Mouse (Mus musculus) heart, adult 8-10 months (tissue): ENCODE measurements around the gene Rufy2. TPM values are rescaled to one million over a fixed set of nuclear protein-coding genes. Genes with fewer than 3 reads are reported as not detected.

Experiments
- DNase-seq: peaks from one replicate; pipeline ENCODE4 v3.0.0; 2022; ENCODE audit warnings: low spot score
- total RNA-seq, 4 experiments: library from RNA; stranded (reverse); gene quantifications; 2 replicates each; pipeline ENCODE4 v1.2.4; 2022

The Rufy2 gene
- total RNA-seq, 4 experiments from 2014 or later: 6.4 to 10.8 (median 9.6) TPM

GRCm38 (mm10) chr10:63014168-63014567 is 34.1 kb downstream of the Rufy2 start:
- DNase-seq: no peak

- DNase-seq: no peak
Measured at GRCm38 (mm10) chr10:63019304-63019703, 39.3 kb downstream of the Rufy2 start.

DNA sequence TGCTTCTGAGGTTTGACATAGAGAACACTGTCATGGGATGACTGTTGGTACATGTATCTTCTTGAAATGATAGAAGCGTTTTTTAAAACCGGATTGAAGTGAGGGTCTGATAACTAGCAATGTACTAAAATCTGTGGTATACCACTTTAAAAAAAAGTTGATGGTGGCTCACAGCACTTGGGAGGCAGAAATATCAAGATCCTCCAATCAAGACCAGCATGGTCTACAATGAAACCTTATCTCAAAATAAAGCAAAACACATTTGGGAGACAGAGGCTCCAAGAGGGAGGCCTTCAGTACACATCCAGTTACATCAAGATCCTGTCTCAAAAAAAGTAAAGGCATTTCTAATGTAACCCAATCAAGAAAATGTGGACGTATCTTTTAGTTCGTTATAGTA is 41.7 kb downstream of the Rufy2 start:
- DNase-seq: no peak

DNA sequence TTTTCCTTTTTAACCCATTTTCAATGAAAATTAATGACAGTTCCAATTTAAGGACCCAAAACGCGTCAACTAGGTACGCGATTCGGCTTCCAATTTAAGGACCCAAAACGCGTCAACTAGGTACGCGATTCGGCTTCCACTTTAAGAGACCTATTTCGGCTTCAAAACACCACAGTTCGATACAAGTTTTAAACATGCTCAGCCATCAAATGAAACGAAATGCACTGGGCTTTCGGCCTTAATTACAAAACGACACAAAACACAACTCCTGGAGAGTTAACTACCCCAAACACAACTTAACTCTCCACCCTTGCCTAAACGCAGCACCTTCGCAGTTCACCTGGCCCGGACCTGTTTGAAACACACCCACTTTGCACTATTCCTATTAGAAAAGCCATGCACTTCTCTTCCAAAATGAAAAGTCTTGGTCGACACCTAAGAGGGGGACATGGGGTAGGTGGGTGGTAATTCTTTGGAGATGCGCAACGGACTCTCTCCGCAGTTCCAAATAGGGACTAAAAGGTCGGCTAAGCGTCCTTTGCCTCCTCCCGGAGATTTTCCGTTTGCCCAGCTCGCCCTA is 42.6 kb downstream of the Rufy2 start:
- DNase-seq: no peak

DNA sequence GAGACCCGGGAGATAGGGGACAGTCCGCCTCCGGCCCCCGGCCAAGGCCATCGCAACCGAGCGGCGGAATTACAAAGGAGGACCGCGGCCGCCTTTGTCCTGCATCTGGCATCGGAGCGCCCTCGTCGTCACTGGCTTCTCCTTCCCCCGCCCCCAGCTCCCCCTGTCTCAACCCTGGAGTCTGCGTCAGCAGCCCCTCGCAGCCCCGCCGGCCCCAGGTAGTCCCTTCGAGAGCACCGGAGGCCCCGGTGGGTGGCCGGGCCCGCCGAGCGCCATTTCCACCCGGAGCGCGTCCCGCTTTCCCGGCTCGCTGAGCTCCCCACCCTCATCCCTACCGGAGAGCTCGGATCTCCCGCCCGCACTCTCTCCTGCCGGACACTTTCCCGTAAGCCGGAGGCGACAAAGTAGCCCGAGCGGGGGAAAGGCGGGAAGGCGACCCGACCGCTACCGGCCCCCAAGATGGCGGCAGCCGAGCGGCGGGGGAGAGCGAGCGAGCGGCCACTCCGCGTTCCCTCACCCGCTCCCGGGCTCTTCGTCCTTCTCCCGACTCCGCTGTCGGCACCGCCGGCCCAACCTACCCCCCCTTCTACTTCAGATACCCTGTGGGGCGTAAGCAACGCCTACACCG is 43.2 kb downstream of the Rufy2 start:
- DNase-seq: peak; percentile 50

DNA sequence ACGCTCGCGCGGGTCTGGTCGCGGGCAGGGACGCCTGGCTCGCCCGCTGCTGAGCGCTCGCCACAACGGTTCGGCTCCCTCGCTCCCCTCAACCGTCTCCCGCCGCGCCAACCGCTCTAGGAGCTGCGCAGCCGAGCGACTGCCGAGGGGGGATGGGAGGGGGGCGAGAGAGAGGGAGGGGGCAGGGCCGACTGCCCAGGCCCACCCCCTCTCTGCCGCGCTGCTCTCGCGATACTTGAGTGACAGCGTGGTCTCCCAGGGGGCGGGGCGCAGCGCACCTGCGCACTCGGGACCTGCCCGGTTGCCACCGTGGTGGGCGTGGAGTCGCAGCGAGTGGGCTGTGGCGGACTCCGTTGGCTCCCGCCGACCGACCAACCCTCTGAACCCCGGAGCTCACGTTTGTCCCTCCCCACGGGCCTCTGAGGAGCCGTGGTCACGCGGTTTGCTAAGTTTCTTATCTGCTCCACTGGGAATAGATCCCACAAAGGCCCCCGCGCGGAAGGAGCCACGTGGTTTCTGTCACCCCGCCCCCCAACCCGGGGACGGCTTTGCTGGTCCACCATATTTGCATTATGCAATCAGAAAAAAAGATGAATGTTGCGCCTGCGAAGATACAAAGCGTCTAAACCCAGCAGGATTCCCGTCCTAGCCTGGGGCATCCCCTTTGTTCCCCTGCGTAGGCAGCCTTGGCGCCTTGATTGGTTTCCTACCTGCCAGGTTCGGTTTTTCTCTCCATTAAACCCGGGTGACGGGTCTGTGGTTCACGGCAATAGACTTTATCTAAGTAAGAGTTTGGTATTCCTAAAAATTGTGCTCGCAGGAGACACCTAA is 43.9 kb downstream of the Rufy2 start, which contains the start of the genes Hnrnph3 and Pbld2:
Gene Hnrnph3 (minus strand): TSS at position 469 of the 831 bp plus-strand sequence.
Gene Pbld2 (plus strand): TSS at position 567 of the 831 bp plus-strand sequence.
- DNase-seq: peak; percentile 97

DNA sequence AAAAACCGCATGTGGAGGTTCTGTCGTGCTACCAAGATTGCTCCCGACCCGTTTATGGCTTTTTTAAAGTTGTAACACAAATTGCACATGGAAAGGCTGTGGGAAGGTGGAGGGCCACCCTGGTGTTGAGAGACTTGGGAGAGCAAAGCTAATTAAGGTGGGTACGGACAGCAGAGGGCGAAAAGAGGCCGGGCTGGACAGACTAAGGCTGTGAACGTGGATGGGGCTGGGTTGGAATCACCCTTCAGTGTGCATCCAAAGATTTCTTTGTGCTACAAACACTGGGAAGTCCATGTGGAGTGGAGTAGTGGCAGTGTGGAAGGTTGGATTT is 44.5 kb downstream of the Rufy2 start:
- DNase-seq: peak; percentile 77

DNA sequence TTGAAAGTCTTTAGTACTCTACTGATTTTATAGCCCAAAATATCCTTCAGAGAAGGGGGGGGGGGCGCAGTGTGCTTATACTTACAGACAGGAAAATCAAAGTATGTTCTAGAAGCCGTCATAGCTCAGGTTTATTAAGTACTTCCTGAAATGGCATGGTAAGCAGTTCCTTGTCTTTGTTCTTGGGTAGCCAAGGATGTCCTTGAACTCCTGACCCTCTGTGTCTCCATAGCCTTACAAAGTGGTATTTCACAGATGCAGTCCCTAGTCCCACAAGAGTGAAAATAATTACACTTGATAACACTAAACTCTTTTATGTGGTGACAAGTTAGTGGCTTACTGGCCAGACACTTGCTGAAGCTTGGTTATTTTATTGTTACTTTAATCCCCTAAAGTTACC is 45.0 kb downstream of the Rufy2 start:
- no peak for DNase-seq

GRCm38 (mm10) chr10:63025491-63026011 is 45.5 kb downstream of the Rufy2 start:
- DNase-seq: no peak

DNA sequence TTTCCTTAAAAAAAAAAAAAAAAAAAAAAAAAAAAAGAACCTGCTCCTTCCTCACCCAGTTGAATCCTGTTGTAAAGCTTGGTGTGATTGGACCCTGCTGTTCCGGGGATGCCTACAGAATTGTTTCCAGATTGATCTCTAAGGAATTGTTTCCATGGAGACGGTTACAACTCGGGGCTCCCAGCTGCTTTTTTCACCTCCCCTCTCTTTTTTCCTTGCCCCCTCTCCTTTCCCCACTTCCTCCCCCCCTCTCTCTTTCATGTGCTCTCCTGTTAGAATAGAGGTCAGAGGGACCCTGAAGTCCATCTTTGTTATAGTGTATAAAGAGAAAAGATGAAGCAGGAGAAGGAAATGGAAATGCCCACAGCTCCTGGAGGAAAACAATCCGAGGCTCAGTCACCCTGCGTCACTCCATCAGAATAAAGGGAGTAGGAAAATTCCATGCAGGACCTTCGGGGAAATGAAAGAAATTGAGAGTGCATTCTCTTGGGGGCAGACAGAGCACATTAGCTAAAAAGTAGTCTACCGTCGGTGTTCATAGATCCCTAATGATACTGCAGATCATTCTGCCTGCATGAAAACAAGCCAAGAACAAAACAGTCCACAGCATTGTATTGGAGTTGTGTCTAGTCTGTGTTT is 46.3 kb downstream of the Rufy2 start:
- DNase-seq: no peak

- DNase-seq: no peak
Measured at GRCm38 (mm10) chr10:63026795-63027160, 46.8 kb downstream of the Rufy2 start.

DNA sequence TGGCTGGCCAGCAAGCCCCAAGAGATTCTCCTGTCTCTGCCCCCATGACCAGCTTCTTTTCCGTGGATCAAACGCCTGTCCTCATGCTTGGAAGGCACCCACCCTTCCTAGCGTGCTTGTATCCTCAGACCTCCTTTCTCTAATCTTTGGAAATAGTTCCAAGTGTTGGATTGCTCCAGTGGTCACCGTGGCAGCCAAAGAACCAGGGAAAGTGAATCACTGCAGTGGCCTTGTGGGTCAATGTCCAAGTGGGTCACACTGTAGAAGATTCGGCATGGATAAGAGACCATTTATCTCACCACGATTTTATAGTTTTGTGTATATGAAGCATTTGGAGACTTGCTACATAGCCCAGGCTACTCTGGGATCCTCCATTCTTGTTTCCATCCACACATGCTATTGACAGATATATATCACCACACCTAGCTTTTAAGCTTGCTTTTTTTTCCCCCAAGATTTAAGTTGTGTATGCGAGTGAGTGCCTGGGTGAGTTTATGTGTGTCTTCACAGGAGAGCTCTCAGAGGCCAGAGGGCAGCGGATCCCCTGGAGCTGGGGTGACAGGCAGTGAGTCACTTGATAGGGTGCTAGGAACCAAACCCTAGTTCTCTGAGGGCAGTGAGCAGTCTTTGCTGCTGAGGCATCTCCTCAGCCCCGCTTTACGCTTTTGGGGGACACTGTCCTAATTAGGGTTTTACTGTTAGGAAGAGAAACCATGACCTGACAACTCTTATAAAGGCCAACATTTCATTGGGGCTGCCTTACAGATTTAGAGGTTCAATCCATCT is 47.5 kb downstream of the Rufy2 start:
- no peak for DNase-seq

DNA sequence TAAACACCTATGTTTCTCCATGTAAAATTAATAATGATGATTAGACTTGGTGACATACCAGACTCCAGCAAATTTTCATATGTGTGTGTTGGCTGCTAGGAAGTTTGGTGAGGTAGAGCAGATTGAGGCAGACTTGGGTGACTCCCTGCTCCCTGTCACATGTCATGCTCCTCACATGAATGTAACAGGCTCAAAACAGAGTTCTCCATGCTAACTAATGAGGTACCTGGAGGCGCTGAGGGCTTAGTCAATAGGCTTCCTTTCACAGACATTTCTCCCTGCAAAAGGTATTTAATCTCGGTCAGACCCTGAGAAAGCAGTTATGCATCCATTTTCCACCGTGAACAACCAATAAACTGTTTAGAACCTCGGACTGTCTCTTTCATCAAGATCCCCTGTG is 48.4 kb downstream of the Rufy2 start:
- DNase-seq: no peak

DNA sequence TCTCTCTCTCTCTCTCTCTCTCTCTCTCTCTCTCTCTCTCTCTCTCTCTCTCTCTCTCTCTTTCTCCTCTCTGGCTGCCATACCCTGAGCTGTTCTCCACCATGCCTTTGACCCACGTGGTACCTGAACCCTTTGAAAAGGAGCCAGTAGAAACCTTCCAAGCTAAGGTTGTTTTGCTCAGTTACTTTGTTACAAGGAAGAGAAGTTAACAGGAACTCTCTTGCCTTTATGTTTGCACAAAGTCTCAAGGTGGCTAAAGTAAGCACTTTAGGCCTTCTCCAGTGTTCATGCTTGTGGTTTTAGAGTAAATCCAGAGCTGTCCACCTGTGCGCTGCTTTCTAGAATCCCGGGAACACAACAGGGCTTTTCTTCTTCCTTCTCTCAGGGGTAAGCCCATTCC is 52.2 kb downstream of the Rufy2 start:
- no peak for DNase-seq

- DNase-seq: no peak
Measured at GRCm38 (mm10) chr10:63032956-63033355, 52.9 kb downstream of the Rufy2 start.

DNA sequence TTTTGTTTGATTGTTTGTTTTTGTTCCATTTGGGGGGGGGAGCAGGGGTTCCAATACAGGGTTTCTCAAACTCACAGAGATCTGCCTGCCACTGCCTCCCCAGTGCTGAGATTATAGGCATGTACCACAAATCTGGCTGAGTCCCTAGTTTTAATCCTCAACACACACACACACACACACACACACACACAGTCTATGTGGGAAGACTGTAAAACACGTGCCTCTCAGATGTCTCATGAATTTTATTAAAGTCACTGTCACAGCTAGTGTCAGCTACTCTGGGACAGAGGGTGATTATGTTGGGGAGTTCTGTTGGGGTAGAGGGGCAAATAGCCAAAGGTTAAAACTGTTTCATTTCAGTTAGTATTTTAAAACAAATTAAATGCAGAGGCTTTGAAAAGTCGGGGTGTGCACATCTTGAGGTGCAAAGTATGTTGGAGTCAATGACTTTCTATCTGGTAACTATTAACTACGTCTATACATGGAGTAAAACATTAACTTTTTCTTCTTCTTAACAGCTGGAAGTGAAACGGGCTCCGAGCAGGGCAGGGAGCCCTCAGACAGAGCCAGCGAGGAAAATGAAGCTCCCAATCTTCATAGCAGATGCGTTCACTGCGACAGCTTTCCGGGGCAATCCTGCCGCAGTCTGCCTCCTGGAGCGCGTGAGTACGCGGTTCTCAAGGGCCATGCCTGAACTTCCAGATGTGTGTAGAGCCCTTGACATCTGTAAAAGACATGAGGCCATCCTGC is 58.7 kb downstream of the Rufy2 start:
- DNase-seq: no peak

- DNase-seq: no peak
Measured at GRCm38 (mm10) chr10:63039867-63040628, 60.0 kb downstream of the Rufy2 start.

DNA sequence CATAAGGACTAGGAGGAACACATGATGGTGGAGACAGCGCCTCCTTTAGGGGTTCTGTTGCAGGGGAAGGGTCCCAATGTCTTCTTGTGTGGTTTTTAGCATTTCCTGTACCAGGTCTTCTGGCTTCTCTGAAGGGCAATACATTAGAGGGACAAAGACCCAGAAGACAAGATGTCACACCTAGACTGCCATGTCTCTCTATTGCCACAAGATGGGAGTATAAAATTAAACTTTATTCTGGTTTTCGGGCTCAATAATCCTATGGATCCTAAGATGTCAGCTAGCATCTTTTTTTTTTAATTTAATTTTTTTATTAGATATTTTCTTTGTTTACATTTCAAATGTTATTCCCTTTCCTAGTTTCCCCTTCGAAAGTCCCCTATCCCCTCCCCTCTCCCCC is 63.1 kb downstream of the Rufy2 start:
- no peak for DNase-seq

DNA sequence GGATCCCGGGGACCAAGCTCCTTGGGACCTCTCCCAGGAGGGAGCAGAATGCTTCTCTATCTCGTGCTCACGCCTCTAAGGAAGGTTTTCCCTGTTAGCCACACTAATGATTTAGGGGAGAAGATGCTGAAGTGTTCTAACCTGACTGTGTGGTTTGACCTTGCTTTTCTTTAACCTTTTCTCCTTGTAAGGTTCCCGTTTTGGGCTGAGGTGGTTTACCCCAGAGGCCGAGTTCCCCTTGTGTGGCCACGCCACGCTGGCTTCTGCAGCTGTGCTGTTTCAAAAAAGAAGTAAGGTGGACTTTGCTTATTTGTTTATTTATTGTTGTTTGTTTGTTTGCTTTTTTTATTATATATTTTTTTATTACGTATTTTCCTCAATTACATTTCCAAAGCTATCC is 67.7 kb downstream of the Rufy2 start:
- DNase-seq: no peak

DNA sequence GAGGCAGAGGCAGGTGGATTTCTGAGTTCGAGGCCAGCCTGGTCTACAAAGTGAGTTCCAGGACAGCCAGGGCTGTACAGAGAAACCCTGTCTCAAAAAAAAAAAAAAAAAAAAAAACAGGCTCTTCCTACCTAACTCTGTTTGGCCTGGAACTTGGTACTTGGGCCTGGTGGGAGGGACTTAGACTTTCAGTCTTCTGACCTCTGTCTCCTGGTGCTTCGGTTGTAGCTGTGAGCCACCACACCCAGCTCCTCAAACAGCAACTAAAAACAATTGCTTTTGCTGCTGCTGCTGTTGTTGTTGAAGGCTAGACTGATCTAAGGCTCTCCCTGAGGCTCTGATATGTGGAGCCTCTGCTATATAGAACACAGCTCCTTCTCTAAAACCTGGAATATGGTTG is 69.1 kb downstream of the Rufy2 start:
- DNase-seq: no peak
